Comparison of ENCODE assay signal across 15 mouse cellular contexts in genomic region chr4:123598519-123599228, GRCm38 (mm10).
A peak's percentile ranks its signal among the peaks of the same experiment; 100 is the strongest.
DNase-seq lines count a peak whose midpoint lies in the region; ATAC-seq and TF ChIP-seq lines count a peak whose summit lies in the region.
"Had no signal": no experiment of that assay in that cellular context is flagged by ENCODE, and none has a peak within 500 bp of the region (broad histone marks: within the 10 kb centered on the region; RNA-seq: fewer than 3 reads in every experiment).

No protein-coding gene starts in this region.

- no peaks in the 10 kb centered on the region for H3K27me3 ChIP-seq in kidney, postnatal 0 days (ENCODE audit: insufficient read depth, low read length)
- no peaks in the 10 kb centered on the region for H3K27me3 ChIP-seq in kidney, embryonic 16.5 days (ENCODE audit: insufficient read depth, low read length)
- no peaks in the 10 kb centered on the region for H3K27me3 ChIP-seq in lung, postnatal 0 days (replicated peaks; ENCODE audit: insufficient read depth, low read length)
- H3K27me3 ChIP-seq: embryonic facial prominence, embryonic 13.5 days; liver, embryonic 15.5 days; neural tube, embryonic 12.5 days had no signal

- 69% methylated on average over 11 of the region's 11 CpGs for WGBS in kidney, postnatal 0 days
- WGBS in kidney, embryonic 16.5 days = 71% methylated on average over 11 of the region's 11 CpGs
- 41% methylated on average over 11 of the region's 11 CpGs for WGBS in lung, postnatal 0 days

- no peak overlapping the region for H3K4me2 ChIP-seq in kidney, postnatal 0 days (ENCODE audit: low read length)
- no peak overlapping the region for H3K4me2 ChIP-seq in kidney, embryonic 16.5 days (replicated peaks; ENCODE audit: low read depth, low read length)
- H3K4me2 ChIP-seq in lung, postnatal 0 days (replicated peaks; ENCODE audit: low read depth, low read length) = peak overlapping the region; percentile 27
- H3K4me2 ChIP-seq: embryonic facial prominence, embryonic 13.5 days; liver, embryonic 15.5 days; neural tube, embryonic 12.5 days had no signal

- in situ Hi-C loops in ES-E14 (cut with MboI; ENCODE audit: low sequenced_read_pairs in 2 of 2, unreplicated experiment in 2 of 2) = no loop called here

- H3K9ac ChIP-seq in kidney, postnatal 0 days (ENCODE audit: low read depth, low read length) = no peak overlapping the region
- no peak overlapping the region for H3K9ac ChIP-seq in kidney, embryonic 16.5 days (replicated peaks; ENCODE audit: low read length)
- H3K9ac ChIP-seq in lung, postnatal 0 days (replicated peaks; ENCODE audit: low read depth) = no peak overlapping the region
- 0 out of 2 replicates have a peak overlapping the region, but pooled peaks have one; percentile 12 for H3K9ac ChIP-seq in ES-E14 (ENCODE audit: insufficient read depth, low read depth, low read length, poor library complexity, severe bottlenecking)
- H3K9ac ChIP-seq: embryonic facial prominence, embryonic 13.5 days; liver, embryonic 15.5 days; neural tube, embryonic 12.5 days had no signal

- peak; percentile 41 for DNase-seq in kidney, postnatal 0 days (ENCODE audit: low spot score)
- DNase-seq in lung, postnatal 0 days (ENCODE audit: low spot score) = no peak
- DNase-seq in lung, postnatal 25 days (ENCODE audit: low spot score) = no peak
- DNase-seq in ES-E14 (ENCODE audit: low read depth, low spot score) = no peak
- peak; percentile 34 for DNase-seq in R1 (ENCODE audit: low read depth, low spot score)
- DNase-seq in thymus, postnatal 4 days = no peak
- DNase-seq: cerebellum, adult 9-11 months; gastrocnemius, adult 2 months; heart, adult 18-20 months; kidney, adult 8-10 months had no signal

- no peaks in the 10 kb centered on the region for H3K36me3 ChIP-seq in kidney, postnatal 0 days (ENCODE audit: insufficient read depth, low read length)
- H3K36me3 ChIP-seq in kidney, embryonic 16.5 days (ENCODE audit: insufficient read depth, low read length) = no peaks in the 10 kb centered on the region
- H3K36me3 ChIP-seq in lung, postnatal 0 days (ENCODE audit: insufficient read depth, low read length) = peaks cover 4% of the 10 kb centered on the region; the same call in 1 of the 2 replicates
- H3K36me3 ChIP-seq in ES-E14 (ENCODE audit: control insufficient read depth, insufficient read depth, low read length, poor library complexity, severe bottlenecking) = peaks cover 2% of the 10 kb centered on the region; the same call in 1 of the 2 replicates
- H3K36me3 ChIP-seq: embryonic facial prominence, embryonic 13.5 days; G1E; liver, embryonic 15.5 days; neural tube, embryonic 12.5 days had no signal

- H3K4me3 ChIP-seq in kidney, postnatal 0 days (replicated peaks; ENCODE audit: low read depth, low read length) = no peak overlapping the region
- H3K4me3 ChIP-seq in kidney, embryonic 16.5 days (ENCODE audit: low read length) = no peak overlapping the region
- H3K4me3 ChIP-seq in lung, postnatal 0 days (ENCODE audit: low read depth, low read length) = no peak overlapping the region
- H3K4me3 ChIP-seq in ES-E14 (ENCODE audit: insufficient read depth in 1 of 2, low read depth in 1 of 2, low read length in 2 of 2, poor library complexity in 1 of 2, severe bottlenecking in 1 of 2) = no peak overlapping the region
- H3K4me3 ChIP-seq: embryonic facial prominence, embryonic 13.5 days; gastrocnemius, adult 2 months; liver, embryonic 15.5 days; neural tube, embryonic 12.5 days had no signal

- no peak for TF ChIP-seq CTCF in kidney, postnatal 0 days (IDR thresholded peaks at IDR 0.05; ENCODE audit: low read depth)
- TF ChIP-seq CTCF in lung, postnatal 0 days (IDR thresholded peaks at IDR 0.05) = no peak

- no peak overlapping the region for H3K27ac ChIP-seq in kidney, postnatal 0 days
- no peak overlapping the region for H3K27ac ChIP-seq in kidney, embryonic 16.5 days (ENCODE audit: low read length)
- H3K27ac ChIP-seq in lung, postnatal 0 days (ENCODE audit: low read length) = peak overlapping the region; percentile 59
- H3K27ac ChIP-seq in ES-E14 (ENCODE audit: insufficient read depth, low read depth, low read length, poor library complexity, severe bottlenecking) = no peak overlapping the region
- H3K27ac ChIP-seq: embryonic facial prominence, embryonic 13.5 days; gastrocnemius, adult 2 months; liver, embryonic 15.5 days; neural tube, embryonic 12.5 days had no signal

- ATAC-seq in kidney, postnatal 0 days (replicated peaks; ENCODE audit: low FRiP score, low read depth) = no peak
- ATAC-seq in kidney, embryonic 16.5 days (ENCODE audit: low FRiP score, low TSS enrichment) = no peak
- no peak for ATAC-seq in lung, postnatal 0 days

- peaks cover 17% of the 10 kb centered on the region for H3K4me1 ChIP-seq in kidney, postnatal 0 days (replicated peaks; ENCODE audit: insufficient read depth, low read length)
- peaks cover 20% of the 10 kb centered on the region for H3K4me1 ChIP-seq in kidney, embryonic 16.5 days (ENCODE audit: insufficient read depth, low read length)
- H3K4me1 ChIP-seq in lung, postnatal 0 days (ENCODE audit: insufficient read depth, low read depth, low read length) = peaks cover 17% of the 10 kb centered on the region; the same call in 1 of the 2 replicates
- peaks cover 5 to 8% of the 10 kb centered on the region in 2 experiments; a peak in 2 of 4 replicates for H3K4me1 ChIP-seq in ES-E14 (ENCODE audit: control insufficient read depth in 2 of 2, insufficient read depth in 2 of 2, low read length in 2 of 2, poor library complexity in 1 of 2)

- TF ChIP-seq EP300 in lung, postnatal 0 days (IDR thresholded peaks at IDR 0.05) = no peak

- H3K9me3 ChIP-seq in kidney, postnatal 0 days (replicated peaks; ENCODE audit: low read length) = no peaks in the 10 kb centered on the region
- no peaks in the 10 kb centered on the region for H3K9me3 ChIP-seq in kidney, embryonic 16.5 days (ENCODE audit: low read length)
- no peaks in the 10 kb centered on the region for H3K9me3 ChIP-seq in lung, postnatal 0 days (ENCODE audit: low read length)
- H3K9me3 ChIP-seq in ES-E14 (ENCODE audit: control insufficient read depth, insufficient read depth, low read depth, low read length) = no peaks in the 10 kb centered on the region
- H3K9me3 ChIP-seq: embryonic facial prominence, embryonic 13.5 days; G1E; liver, embryonic 15.5 days; neural tube, embryonic 12.5 days had no signal

TF ChIP-seq in ES-E14, 5 proteins besides CTCF, POLR2A, EP300 and RAD21:
- TF ChIP-seq ZC3H11A (IDR thresholded peaks at IDR 0.05; ENCODE audit: borderline replicate concordance, low read depth, low read length) (no peak), ZNF384 (IDR thresholded peaks at IDR 0.05; ENCODE audit: low read depth, low read length) (peak; percentile 94), MAFK (IDR thresholded peaks at IDR 0.05; ENCODE audit: insufficient read depth, low read depth, low read length) (no peak)

Comparison
In these comparisons a context has a peak if more than half of its experiments do, and no peak if none do; other contexts are left out.
1. DNase-seq: peak in kidney, postnatal 0 days (single experiment) and R1 (single experiment); none in lung, postnatal 0 days (single experiment), lung, postnatal 25 days (single experiment), ES-E14 (single experiment) and thymus, postnatal 4 days (single experiment).